Mouse (Mus musculus): ENCODE results near the gene B4galt1. TPM values are rescaled to one million over a fixed set of nuclear protein-coding genes. Genes with fewer than 3 reads are reported as not detected.

The B4galt1 gene
- polyA plus RNA-seq, 1 experiment, result 9.2 TPM

DNA sequence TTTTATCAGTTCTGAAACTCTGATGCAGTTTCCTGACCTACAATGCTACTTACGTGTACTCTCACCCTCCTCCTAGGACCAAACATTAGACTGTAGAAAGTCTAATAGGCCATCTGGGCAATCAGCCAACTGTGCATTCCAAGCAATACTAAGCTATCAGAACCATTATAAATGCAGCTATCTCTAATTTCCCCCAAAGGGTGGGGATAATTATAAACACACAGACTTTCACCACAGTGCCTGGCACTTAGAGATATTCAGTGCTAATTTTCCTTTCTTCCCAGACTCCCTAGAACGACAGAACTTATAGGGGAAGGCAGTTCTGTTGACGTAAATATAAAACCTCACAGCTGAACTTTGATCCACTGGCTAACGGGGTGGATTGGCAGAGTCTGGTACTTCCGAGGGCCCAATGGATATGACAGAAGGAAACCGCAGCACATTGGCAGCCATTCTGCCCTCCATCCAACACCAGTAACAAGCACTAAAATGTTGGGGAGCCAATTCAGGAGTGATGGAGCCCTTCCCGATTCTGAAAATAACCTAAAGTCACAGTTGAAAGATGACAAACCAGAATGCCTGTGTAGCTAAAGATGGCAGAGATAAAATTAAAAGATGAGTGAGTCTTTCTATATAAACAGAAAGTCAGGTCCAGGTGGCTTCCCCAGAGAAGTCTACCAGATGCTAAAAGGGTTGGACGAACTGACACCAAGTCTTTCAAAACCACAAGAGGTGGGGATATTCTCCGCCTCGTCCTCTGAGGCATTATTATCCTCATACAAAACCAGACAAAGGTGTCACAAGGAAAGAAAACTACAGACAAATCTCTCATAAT, 16.1 kb downstream of the B4galt1 start:
- DNase-seq (ENCODE audit: low read depth), result peak; percentile 71
- TF ChIP-seq CTCF (IDR thresholded peaks at IDR 0.05; ENCODE audit: borderline replicate concordance, extremely low read depth, insufficient read depth, insufficient read length) (no peak), POLR2A (IDR thresholded peaks at IDR 0.05; ENCODE audit: borderline replicate concordance, extremely low read depth, insufficient read depth, insufficient read length, poor library complexity, severe bottlenecking) (no peak)

DNA sequence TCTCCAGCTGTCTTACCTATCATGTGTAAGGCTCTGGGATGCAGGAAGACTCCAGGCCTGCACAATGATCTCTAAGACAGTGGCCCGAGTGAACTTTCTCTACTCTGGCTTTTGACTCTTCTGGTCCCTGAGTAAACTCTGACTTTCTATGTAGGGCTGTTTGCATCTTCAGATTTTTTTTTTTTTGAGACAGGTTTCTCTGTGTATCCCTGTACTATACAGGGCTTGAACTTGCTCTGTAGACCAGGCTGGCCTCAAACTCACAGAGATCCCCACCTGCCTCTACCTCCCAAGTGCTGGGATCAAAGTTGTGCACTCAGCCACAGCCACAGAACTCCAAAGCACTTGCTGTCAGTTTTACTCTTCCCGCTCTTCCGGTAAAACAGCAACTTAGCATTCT, 16.8 kb downstream of the B4galt1 start:
- DNase-seq (ENCODE audit: low read depth), result no peak

DNA sequence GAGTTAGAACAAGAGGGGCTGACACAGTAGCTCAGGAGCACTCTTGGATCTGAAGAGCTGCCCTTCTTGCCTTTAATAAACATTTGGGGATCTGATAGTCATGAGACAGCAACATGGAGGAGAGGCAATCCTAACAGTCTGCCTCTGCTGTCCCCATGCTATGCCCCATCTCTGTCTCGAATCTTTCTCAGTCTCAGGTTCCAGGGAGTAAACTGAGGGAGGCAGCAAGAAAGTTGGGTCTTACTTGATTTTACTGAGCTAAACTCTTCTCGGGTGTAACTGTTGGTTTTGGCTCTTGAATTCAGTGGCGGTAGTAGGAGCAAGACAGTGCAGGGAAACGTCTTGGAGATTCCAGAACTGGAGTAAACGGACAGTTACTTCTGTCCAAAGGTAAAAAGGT, 18.9 kb downstream of the B4galt1 start:
- no peak for DNase-seq (ENCODE audit: low read depth)
- TF ChIP-seq CTCF (IDR thresholded peaks at IDR 0.05; ENCODE audit: borderline replicate concordance, extremely low read depth, insufficient read depth, insufficient read length) (no peak), POLR2A (IDR thresholded peaks at IDR 0.05; ENCODE audit: borderline replicate concordance, extremely low read depth, insufficient read depth, insufficient read length, poor library complexity, severe bottlenecking) (no peak)

More for the DNA sequence above, 16.8 kb downstream of the B4galt1 start:
- no peak for TF ChIP-seq CTCF (IDR thresholded peaks at IDR 0.05; ENCODE audit: borderline replicate concordance, extremely low read depth, insufficient read depth, insufficient read length)
- TF ChIP-seq POLR2A (IDR thresholded peaks at IDR 0.05; ENCODE audit: borderline replicate concordance, extremely low read depth, insufficient read depth, insufficient read length, poor library complexity, severe bottlenecking), result no peak

- no peak for TF ChIP-seq POLR2A (IDR thresholded peaks at IDR 0.05; ENCODE audit: borderline replicate concordance, extremely low read depth, insufficient read depth, insufficient read length, poor library complexity, severe bottlenecking)
- no peak for TF ChIP-seq CTCF (IDR thresholded peaks at IDR 0.05; ENCODE audit: borderline replicate concordance, extremely low read depth, insufficient read depth, insufficient read length)
- no peak for DNase-seq (ENCODE audit: low read depth)
Measured at GRCm38 (mm10) chr4:40834232-40834786, 19.5 kb downstream of the B4galt1 start.

DNA sequence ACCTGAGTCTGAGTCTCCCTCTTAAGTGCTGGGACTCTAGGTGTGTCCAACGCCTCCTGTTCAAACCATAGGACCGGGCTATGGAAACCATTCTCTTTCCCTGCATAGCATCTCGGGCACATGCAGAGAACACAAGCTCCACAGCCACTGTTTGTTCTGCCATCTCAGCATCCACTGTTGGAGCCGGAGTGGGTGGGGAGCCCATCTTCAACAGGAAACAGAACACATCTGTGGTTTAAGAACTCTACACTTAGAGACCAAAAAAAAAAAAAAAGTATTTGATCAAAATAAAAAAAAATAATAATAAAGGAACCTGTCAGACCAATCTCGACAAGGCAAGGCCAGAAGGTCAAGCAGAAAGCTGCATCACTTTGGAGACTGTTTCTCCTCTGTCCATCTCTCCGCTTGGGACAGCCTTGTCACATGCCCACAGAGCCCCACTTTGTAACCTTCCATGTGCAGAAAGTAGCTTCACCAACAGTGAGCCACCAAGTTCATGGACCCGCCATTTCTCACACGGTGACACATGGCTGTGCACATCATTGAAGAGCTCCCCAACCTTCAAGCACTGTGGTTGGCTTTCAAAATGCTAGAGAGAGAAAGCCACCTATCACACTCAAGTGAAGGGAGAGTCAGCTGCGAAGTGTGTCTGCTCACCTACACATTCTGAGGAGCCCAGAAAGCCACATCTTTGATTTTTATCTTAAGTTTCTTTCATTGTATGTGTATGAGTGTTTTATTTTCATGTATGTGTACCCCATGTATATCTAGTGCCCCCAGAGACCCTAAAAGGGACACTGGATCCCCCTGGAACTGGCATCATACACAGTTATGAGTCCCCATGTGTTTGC, 20.2 kb downstream of the B4galt1 start:
- no peak for TF ChIP-seq POLR2A (IDR thresholded peaks at IDR 0.05; ENCODE audit: borderline replicate concordance, extremely low read depth, insufficient read depth, insufficient read length, poor library complexity, severe bottlenecking)
- no peak for TF ChIP-seq CTCF (IDR thresholded peaks at IDR 0.05; ENCODE audit: borderline replicate concordance, extremely low read depth, insufficient read depth, insufficient read length)
- DNase-seq (ENCODE audit: low read depth), result no peak

DNA sequence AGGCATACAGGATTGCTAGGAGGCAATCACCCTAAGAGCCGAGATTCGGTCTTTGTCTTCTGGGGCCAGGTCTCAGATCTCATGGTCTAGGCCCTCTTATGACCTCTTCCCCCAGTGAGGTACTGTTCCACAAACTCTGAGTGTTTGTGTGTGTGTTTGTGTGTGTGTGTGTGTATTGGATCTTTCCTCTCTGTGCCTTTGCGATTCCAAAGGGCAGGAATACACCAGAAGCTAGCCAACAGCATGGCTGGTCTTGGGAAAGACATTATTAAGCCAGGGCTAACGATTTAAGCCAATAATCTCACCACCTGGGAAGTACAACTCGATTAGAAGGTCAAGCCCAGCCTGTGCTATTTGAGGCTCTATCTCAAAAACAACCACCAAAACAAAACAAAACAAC, 23.3 kb downstream of the B4galt1 start:
- no peak for TF ChIP-seq CTCF (IDR thresholded peaks at IDR 0.05; ENCODE audit: borderline replicate concordance, extremely low read depth, insufficient read depth, insufficient read length)
- TF ChIP-seq POLR2A (IDR thresholded peaks at IDR 0.05; ENCODE audit: borderline replicate concordance, extremely low read depth, insufficient read depth, insufficient read length, poor library complexity, severe bottlenecking), result no peak
- DNase-seq (ENCODE audit: low read depth), result no peak

- no peak for TF ChIP-seq POLR2A (IDR thresholded peaks at IDR 0.05; ENCODE audit: borderline replicate concordance, extremely low read depth, insufficient read depth, insufficient read length, poor library complexity, severe bottlenecking)
- no peak for TF ChIP-seq CTCF (IDR thresholded peaks at IDR 0.05; ENCODE audit: borderline replicate concordance, extremely low read depth, insufficient read depth, insufficient read length)
- no peak for DNase-seq (ENCODE audit: low read depth)
Measured at GRCm38 (mm10) chr4:40829654-40830400, 24.0 kb downstream of the B4galt1 start.

DNA sequence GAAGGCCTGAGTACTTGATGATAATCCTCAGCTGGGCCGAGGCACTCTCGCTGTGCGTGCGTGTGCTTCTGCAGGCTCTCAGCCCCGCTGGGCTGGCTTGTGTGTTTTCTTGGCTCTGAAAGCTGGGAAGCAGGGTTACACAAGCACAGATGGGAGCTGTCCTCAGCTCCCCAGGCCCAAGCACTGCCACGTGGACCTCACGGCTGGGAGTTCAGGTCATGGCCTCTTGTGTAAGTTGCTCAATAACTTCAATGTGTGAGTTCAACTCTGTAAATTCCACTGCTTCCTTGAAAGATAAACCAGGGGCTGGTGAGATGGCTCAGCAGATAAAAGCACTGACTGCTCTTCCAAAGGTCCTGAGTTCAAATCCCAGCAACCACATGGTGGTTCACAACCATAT, 24.9 kb downstream of the B4galt1 start:
- no peak for TF ChIP-seq POLR2A (IDR thresholded peaks at IDR 0.05; ENCODE audit: borderline replicate concordance, extremely low read depth, insufficient read depth, insufficient read length, poor library complexity, severe bottlenecking)
- TF ChIP-seq CTCF (IDR thresholded peaks at IDR 0.05; ENCODE audit: borderline replicate concordance, extremely low read depth, insufficient read depth, insufficient read length), result no peak
- DNase-seq (ENCODE audit: low read depth), result peak; percentile 9

DNA sequence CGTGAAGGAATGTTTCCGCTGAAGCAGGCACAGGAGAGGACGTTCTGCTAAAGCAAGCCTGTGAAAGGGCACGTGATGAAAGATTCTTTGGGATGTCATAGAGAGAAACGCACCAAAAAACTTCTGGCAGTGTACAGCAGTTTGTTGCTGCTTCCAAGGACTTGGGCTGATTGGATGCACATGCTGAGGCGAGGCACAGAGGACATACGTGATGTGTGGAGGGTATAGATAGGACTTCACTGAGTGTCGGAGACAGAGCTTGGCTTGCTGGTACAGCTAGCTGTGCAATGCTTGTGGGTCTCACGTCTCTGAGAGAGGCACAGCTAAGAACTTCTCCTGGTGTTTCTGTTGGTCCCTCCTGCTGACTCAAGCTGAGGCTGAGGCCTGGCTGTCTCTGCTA, 25.9 kb downstream of the B4galt1 start:
- no peak for DNase-seq (ENCODE audit: low read depth)
- no peak for TF ChIP-seq CTCF (IDR thresholded peaks at IDR 0.05; ENCODE audit: borderline replicate concordance, extremely low read depth, insufficient read depth, insufficient read length)
- TF ChIP-seq POLR2A (IDR thresholded peaks at IDR 0.05; ENCODE audit: borderline replicate concordance, extremely low read depth, insufficient read depth, insufficient read length, poor library complexity, severe bottlenecking), result no peak

DNA sequence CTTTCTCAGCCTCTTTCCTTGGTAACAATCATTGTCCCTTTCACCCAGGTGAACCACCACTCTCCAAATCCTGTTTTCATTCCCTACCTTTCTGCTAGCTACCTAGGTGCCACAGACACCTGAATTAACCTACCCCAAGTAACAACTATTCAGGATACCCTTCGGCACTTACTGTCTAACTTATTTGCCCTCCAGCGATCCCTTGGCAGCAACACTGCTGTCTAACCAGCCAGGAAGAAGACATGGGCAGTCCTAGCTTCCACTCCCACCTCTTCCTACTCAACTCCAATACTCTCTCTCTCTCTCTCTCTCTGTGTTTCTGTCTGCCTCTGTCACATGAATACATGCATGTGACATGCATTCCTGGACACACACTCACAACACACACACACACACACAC, 27.0 kb downstream of the B4galt1 start:
- TF ChIP-seq CTCF (IDR thresholded peaks at IDR 0.05; ENCODE audit: borderline replicate concordance, extremely low read depth, insufficient read depth, insufficient read length) (no peak), POLR2A (IDR thresholded peaks at IDR 0.05; ENCODE audit: borderline replicate concordance, extremely low read depth, insufficient read depth, insufficient read length, poor library complexity, severe bottlenecking) (no peak)
- no peak for DNase-seq (ENCODE audit: low read depth)
